Mouse (Mus musculus): Measurements from ENCODE around the gene Klf6. TPM values are rescaled to one million over a fixed set of nuclear protein-coding genes. Genes with fewer than 3 reads are reported as not detected.

The Klf6 gene
- total and polyA plus RNA-seq, 3 experiments: 6.6 to 21.0 (median 15.8) TPM

GRCm38 (mm10) chr13:5866532-5866931, 5.2 kb downstream of the Klf6 start:
- Histone ChIP-seq H3K9ac (ENCODE audit: insufficient read depth, low read depth) (no peak overlapping the region), H3K4me3 (replicated peaks in 1 of 3; ENCODE audit: low read depth in 2 of 3, low read length in 2 of 3, poor library complexity in 1 of 3) (no peak overlapping the region), H3K27ac (ENCODE audit: insufficient read depth, low read depth) (no peak overlapping the region), H3K9me3 (replicated peaks; ENCODE audit: low read length) (no peaks in the 10 kb centered on the region), H3K79me2 (replicated peaks; ENCODE audit: control insufficient read depth, extremely low read depth, insufficient read depth, poor library complexity, severe bottlenecking) (peaks cover 32% of the 10 kb centered on the region), H3K27me3 (replicated peaks) (no peaks in the 10 kb centered on the region), H3K4me1 (ENCODE audit: control insufficient read depth in 1 of 2, insufficient read depth in 2 of 2) (peaks cover 7 to 26% of the 10 kb centered on the region in 2 experiments; a peak in 3 of 4 replicates), H3K36me3 (replicated peaks in 1 of 2; ENCODE audit: control insufficient read depth in 1 of 2, insufficient read depth in 1 of 2, low read length in 1 of 2) (peaks cover 27 to 48% of the 10 kb centered on the region in 2 experiments), H3K4me2 (ENCODE audit: insufficient read depth, low read depth, poor library complexity, severe bottlenecking) (no peak overlapping the region)
- no peak for DNase-seq (ENCODE audit: extremely low read depth)
- no peak for TF ChIP-seq MAZ (IDR thresholded peaks at IDR 0.05; ENCODE audit: low read depth, low read length)
- TF ChIP-seq MXI1 (IDR thresholded peaks at IDR 0.05; ENCODE audit: low read depth, low read length): no peak
- TF ChIP-seq ELF1 (IDR thresholded peaks at IDR 0.05; ENCODE audit: low read depth, low read length): no peak
- TF ChIP-seq NRF1 (IDR thresholded peaks at IDR 0.05; ENCODE audit: low read depth, low read length): no peak
- in situ Hi-C loops (cut with MboI; ENCODE audit: low pct_ligation_motif_present, low pct_unique_long_range_greater_than_20kb, low sequenced_read_pairs): loop anchor here (10.0 to 25.0 kb wide), 2 partner anchors 608 to 771 kb away; partner anchors contain the start of gene Pfkp
- dilution Hi-C loops (cut with MboI; ENCODE audit: extremely low pct_ligation_motif_present, extremely low pct_unique_long_range_greater_than_20kb, low sequenced_read_pairs): no loop called here

GRCm38 (mm10) chr13:5868376-5868775, 7.1 kb downstream of the Klf6 start:
- in situ Hi-C loops (cut with MboI; ENCODE audit: low pct_ligation_motif_present, low pct_unique_long_range_greater_than_20kb, low sequenced_read_pairs) (loop anchor here (10.0 to 25.0 kb wide), 2 partner anchors 606 to 769 kb away; partner anchors contain the start of gene Pfkp), dilution Hi-C loops (cut with MboI; ENCODE audit: extremely low pct_ligation_motif_present, extremely low pct_unique_long_range_greater_than_20kb, low sequenced_read_pairs) (no loop called here)
- DNase-seq (ENCODE audit: extremely low read depth): no peak
- no peak for TF ChIP-seq E2F4 (IDR thresholded peaks at IDR 0.05; ENCODE audit: insufficient replicate concordance, low read depth, low read length)
- no peak for TF ChIP-seq MAX (IDR thresholded peaks at IDR 0.05; ENCODE audit: low read length)
- TF ChIP-seq SMC3 (IDR thresholded peaks at IDR 0.05; ENCODE audit: low read depth, low read length): no peak
- TF ChIP-seq MXI1 (IDR thresholded peaks at IDR 0.05; ENCODE audit: low read depth, low read length): no peak
- no peak for TF ChIP-seq ZC3H11A (IDR thresholded peaks at IDR 0.05; ENCODE audit: low read depth, low read length)
- TF ChIP-seq NRF1 (IDR thresholded peaks at IDR 0.05; ENCODE audit: low read depth, low read length): no peak
- no peak for TF ChIP-seq PAX5 (IDR thresholded peaks at IDR 0.05; ENCODE audit: low read length)
- no peak for TF ChIP-seq MYC (IDR thresholded peaks at IDR 0.05; ENCODE audit: low read depth, low read length)
- TF ChIP-seq KAT2A (IDR thresholded peaks at IDR 0.05; ENCODE audit: insufficient replicate concordance, low read length): no peak
- Histone ChIP-seq H3K36me3 (replicated peaks in 1 of 2; ENCODE audit: control insufficient read depth in 1 of 2, insufficient read depth in 1 of 2, low read length in 1 of 2) (peaks cover 27 to 48% of the 10 kb centered on the region in 2 experiments), H3K27ac (ENCODE audit: insufficient read depth, low read depth) (no peak overlapping the region), H3K79me2 (replicated peaks; ENCODE audit: control insufficient read depth, extremely low read depth, insufficient read depth, poor library complexity, severe bottlenecking) (peaks cover 14% of the 10 kb centered on the region), H3K9ac (ENCODE audit: insufficient read depth, low read depth) (no peak overlapping the region), H3K4me1 (ENCODE audit: control insufficient read depth in 1 of 2, insufficient read depth in 2 of 2) (peaks cover 7 to 26% of the 10 kb centered on the region in 2 experiments; a peak in 3 of 4 replicates), H3K4me3 (replicated peaks in 1 of 3; ENCODE audit: low read depth in 2 of 3, low read length in 2 of 3, poor library complexity in 1 of 3) (no peak overlapping the region), H3K27me3 (replicated peaks) (no peaks in the 10 kb centered on the region), H3K9me3 (replicated peaks; ENCODE audit: low read length) (no peaks in the 10 kb centered on the region), H3K4me2 (ENCODE audit: insufficient read depth, low read depth, poor library complexity, severe bottlenecking) (no peak overlapping the region)

- no peak for DNase-seq (ENCODE audit: extremely low read depth)
- Histone ChIP-seq H3K4me3 (replicated peaks in 1 of 3; ENCODE audit: low read depth in 2 of 3, low read length in 2 of 3, poor library complexity in 1 of 3) (no peak overlapping the region), H3K36me3 (replicated peaks in 1 of 2; ENCODE audit: control insufficient read depth in 1 of 2, insufficient read depth in 1 of 2, low read length in 1 of 2) (peaks cover 27 to 48% of the 10 kb centered on the region in 2 experiments), H3K9ac (ENCODE audit: insufficient read depth, low read depth) (no peak overlapping the region), H3K4me1 (ENCODE audit: control insufficient read depth in 1 of 2, insufficient read depth in 2 of 2) (peaks cover 7 to 21% of the 10 kb centered on the region in 2 experiments; a peak in 3 of 4 replicates), H3K9me3 (replicated peaks; ENCODE audit: low read length) (no peaks in the 10 kb centered on the region), H3K79me2 (replicated peaks; ENCODE audit: control insufficient read depth, extremely low read depth, insufficient read depth, poor library complexity, severe bottlenecking) (peaks cover 6% of the 10 kb centered on the region; the same call in 1 of the 2 replicates), H3K27me3 (replicated peaks) (no peaks in the 10 kb centered on the region), H3K27ac (ENCODE audit: insufficient read depth, low read depth) (no peak overlapping the region), H3K4me2 (ENCODE audit: insufficient read depth, low read depth, poor library complexity, severe bottlenecking) (no peak overlapping the region)
- dilution Hi-C loops (cut with MboI; ENCODE audit: extremely low pct_ligation_motif_present, extremely low pct_unique_long_range_greater_than_20kb, low sequenced_read_pairs) (no loop called here), in situ Hi-C loops (cut with MboI; ENCODE audit: low pct_ligation_motif_present, low pct_unique_long_range_greater_than_20kb, low sequenced_read_pairs) (loop anchor here (10.0 to 25.0 kb wide), 2 partner anchors 605 to 768 kb away; partner anchors contain the start of gene Pfkp)
- TF ChIP-seq RAD21 (IDR thresholded peaks at IDR 0.05; ENCODE audit: low read depth, low read length) (no peak), SIN3A (IDR thresholded peaks at IDR 0.05; ENCODE audit: low read length) (no peak), MYC (IDR thresholded peaks at IDR 0.05; ENCODE audit: low read depth, low read length) (no peak), POLR2AphosphoS2 (IDR thresholded peaks at IDR 0.05; ENCODE audit: low read depth, low read length) (no peak), NELFE (IDR thresholded peaks at IDR 0.05; ENCODE audit: low read depth, low read length) (no peak), GABPA (IDR thresholded peaks at IDR 0.05; ENCODE audit: insufficient replicate concordance, low read depth, low read length) (no peak), IRF4 (IDR thresholded peaks at IDR 0.05; ENCODE audit: low read depth, low read length) (no peak), CTCF (conservative IDR thresholded peaks at IDR 0.05 in 1 of 2, IDR thresholded peaks at IDR 0.05 in 1 of 2; ENCODE audit: low read depth in 2 of 2, low read length in 2 of 2) (no peak), ZMIZ1 (IDR thresholded peaks at IDR 0.05; ENCODE audit: low read depth, low read length) (no peak), POLR2A (IDR thresholded peaks at IDR 0.05; ENCODE audit: low read depth, low read length) (no peak), TBP (conservative IDR thresholded peaks at IDR 0.05; ENCODE audit: low read depth, low read length) (no peak), NRF1 (IDR thresholded peaks at IDR 0.05; ENCODE audit: low read depth, low read length) (no peak), EP300 (IDR thresholded peaks at IDR 0.05; ENCODE audit: low read length) (no peak), USF1 (IDR thresholded peaks at IDR 0.05; ENCODE audit: low read depth, low read length) (no peak), BHLHE40 (IDR thresholded peaks at IDR 0.05; ENCODE audit: low read depth, low read length) (no peak), MXI1 (IDR thresholded peaks at IDR 0.05; ENCODE audit: low read depth, low read length) (no peak), KAT2A (IDR thresholded peaks at IDR 0.05; ENCODE audit: insufficient replicate concordance, low read length) (no peak), HCFC1 (IDR thresholded peaks at IDR 0.05; ENCODE audit: low read depth, low read length) (no peak), TCF12 (IDR thresholded peaks at IDR 0.05; ENCODE audit: low read depth, low read length) (no peak)
These were observed 8.2 kb downstream of the Klf6 start for GRCm38 (mm10) chr13:5869433-5869832.
